Mouse (Mus musculus) left cerebral cortex, postnatal 36 days (tissue): ENCODE results near the gene Mphosph9. TPM values are rescaled to one million over a fixed set of nuclear protein-coding genes. Genes with fewer than 3 reads are reported as not detected.
"Not testable (repeated sequence)": the region's sequence is repeated elsewhere in the genome, so short reads cannot be mapped to it uniquely, and the experiment has no call there.

Source experiments
- DNase-seq, 2 experiments: peaks; one replicate each; pipeline ENCODE4 v3.0.0; 2021 to 2022; ENCODE audit warnings: low spot score in 2 of 2, mixed read lengths in 1 of 2
- intact Hi-C: fragments of 180-260 bp; cut with DNase I; formaldehyde crosslinking; loops from one replicate; pipeline ENCODE4 v1.15.1; 2025
- total RNA-seq, 2 experiments: library from RNA; stranded (reverse); gene quantifications; 2 replicates each; pipeline ENCODE4 v1.2.3; 2021

Gene Mphosph9
- total RNA-seq, 2 experiments from 2014 or later: 19.6 to 23.8 TPM

GRCm38 (mm10) chr5:124350350-124350749 is 22.6 kb upstream of the Mphosph9 start:
- no peak for DNase-seq
- intact Hi-C loops: no loop called here

GRCm38 (mm10) chr5:124349196-124349595 is 21.4 kb upstream of the Mphosph9 start:
- peak in 1 of 2 experiments; percentile 22 for DNase-seq
- intact Hi-C loops: no loop called here

GRCm38 (mm10) chr5:124342897-124343296 is 15.1 kb upstream of the Mphosph9 start:
- intact Hi-C loops: no loop called here

GRCm38 (mm10) chr5:124341753-124342339 is 14.1 kb upstream of the Mphosph9 start:
- intact Hi-C loops, DNase-seq: not testable (repeated sequence)

More at GRCm38 (mm10) chr5:124342897-124343296, 15.1 kb upstream of the Mphosph9 start:
- DNase-seq: peak in 1 of 2 experiments; percentile 14

GRCm38 (mm10) chr5:124338791-124339190 is 11.0 kb upstream of the Mphosph9 start:
- intact Hi-C loops: no loop called here
- no peak for DNase-seq

GRCm38 (mm10) chr5:124337909-124338308 is 10.1 kb upstream of the Mphosph9 start:
- peak in 1 of 2 experiments; percentile 60 for DNase-seq

GRCm38 (mm10) chr5:124337103-124337502 is 9.3 kb upstream of the Mphosph9 start:
- intact Hi-C loops: no loop called here
- no peak for DNase-seq

More at GRCm38 (mm10) chr5:124337909-124338308, 10.1 kb upstream of the Mphosph9 start:
- intact Hi-C loops: no loop called here

GRCm38 (mm10) chr5:124334392-124334791 is 6.6 kb upstream of the Mphosph9 start:
- intact Hi-C loops: no loop called here
- DNase-seq: no peak

- intact Hi-C loops: no loop called here
- DNase-seq: no peak
These were observed 2.3 kb upstream of the Mphosph9 start for GRCm38 (mm10) chr5:124330086-124330485.

- no peak for DNase-seq
- intact Hi-C loops: loop anchor here (1.0 kb wide), 1 partner anchor 25 kb away; no protein-coding TSS in a partner anchor
These were observed 943 bp downstream of the Mphosph9 start for GRCm38 (mm10) chr5:124326829-124327228.

GRCm38 (mm10) chr5:124317648-124318047 is 10.1 kb downstream of the Mphosph9 start:
- no peak for DNase-seq

GRCm38 (mm10) chr5:124315941-124316340 is 11.8 kb downstream of the Mphosph9 start:
- intact Hi-C loops: no loop called here

More at GRCm38 (mm10) chr5:124317648-124318047, 10.1 kb downstream of the Mphosph9 start:
- intact Hi-C loops: no loop called here

GRCm38 (mm10) chr5:124315498-124315897 is 12.3 kb downstream of the Mphosph9 start:
- DNase-seq: no peak
- intact Hi-C loops: no loop called here

More at GRCm38 (mm10) chr5:124315941-124316340, 11.8 kb downstream of the Mphosph9 start:
- no peak for DNase-seq

- no peak for DNase-seq
- intact Hi-C loops: no loop called here
These were observed 17.7 kb downstream of the Mphosph9 start for GRCm38 (mm10) chr5:124310091-124310490.

GRCm38 (mm10) chr5:124309155-124309554 is 18.6 kb downstream of the Mphosph9 start:
- intact Hi-C loops: no loop called here
- DNase-seq: no peak

GRCm38 (mm10) chr5:124302853-124303252 is 24.9 kb downstream of the Mphosph9 start:
- intact Hi-C loops, DNase-seq: not testable (repeated sequence)

GRCm38 (mm10) chr5:124300132-124300531 is 27.6 kb downstream of the Mphosph9 start:
- no peak for DNase-seq

GRCm38 (mm10) chr5:124299307-124299706 is 28.5 kb downstream of the Mphosph9 start:
- DNase-seq, intact Hi-C loops: not testable (repeated sequence)

More at GRCm38 (mm10) chr5:124300132-124300531, 27.6 kb downstream of the Mphosph9 start:
- intact Hi-C loops: no loop called here

- DNase-seq: no peak
- intact Hi-C loops: no loop called here
These were observed 31.3 kb downstream of the Mphosph9 start for GRCm38 (mm10) chr5:124296475-124296874.

GRCm38 (mm10) chr5:124293967-124294366 is 33.8 kb downstream of the Mphosph9 start:
- DNase-seq: no peak
- intact Hi-C loops: no loop called here

GRCm38 (mm10) chr5:124290216-124290615 is 37.6 kb downstream of the Mphosph9 start:
- intact Hi-C loops: no loop called here
- DNase-seq: no peak
